Mouse (Mus musculus): ENCODE measurements around the gene Asap3.

Asap3 gene

DNA sequence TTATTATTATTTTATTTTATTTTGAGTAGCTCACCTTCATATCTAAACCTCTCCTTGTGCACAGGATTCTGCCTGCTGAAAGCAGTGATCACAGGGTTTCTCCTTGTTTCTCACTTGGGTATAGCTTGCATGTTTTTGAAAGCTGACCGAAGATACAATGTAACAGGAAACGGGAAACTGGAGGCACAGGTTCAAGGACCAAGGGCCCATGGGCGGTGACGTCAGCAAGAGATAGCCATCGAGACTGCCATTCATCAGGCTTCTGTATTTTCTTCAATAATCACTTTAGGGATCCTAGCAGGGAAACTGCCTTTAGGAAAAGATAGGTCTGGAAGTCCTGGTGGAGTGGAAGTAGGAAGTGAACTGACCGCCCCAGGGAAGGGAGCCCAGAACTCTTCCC is 85.5 kb downstream of the Asap3 start:
- in situ Hi-C loops (cut with MboI, MseI): no loop called here

Measured in T-helper 17 cell (primary cell).